Mouse (Mus musculus): ENCODE results near the gene Gm10160.

The Gm10160 gene

GRCm38 (mm10) chr7:81825381-81825780 is 30.2 kb downstream of the Gm10160 start:
- DNase-seq: no peak

GRCm38 (mm10) chr7:81824906-81825305 is 30.7 kb downstream of the Gm10160 start:
- no peak for DNase-seq

- DNase-seq: no peak
Observed at GRCm38 (mm10) chr7:81806067-81806466, 49.5 kb downstream of the Gm10160 start.
